In the genomic region with DNA sequence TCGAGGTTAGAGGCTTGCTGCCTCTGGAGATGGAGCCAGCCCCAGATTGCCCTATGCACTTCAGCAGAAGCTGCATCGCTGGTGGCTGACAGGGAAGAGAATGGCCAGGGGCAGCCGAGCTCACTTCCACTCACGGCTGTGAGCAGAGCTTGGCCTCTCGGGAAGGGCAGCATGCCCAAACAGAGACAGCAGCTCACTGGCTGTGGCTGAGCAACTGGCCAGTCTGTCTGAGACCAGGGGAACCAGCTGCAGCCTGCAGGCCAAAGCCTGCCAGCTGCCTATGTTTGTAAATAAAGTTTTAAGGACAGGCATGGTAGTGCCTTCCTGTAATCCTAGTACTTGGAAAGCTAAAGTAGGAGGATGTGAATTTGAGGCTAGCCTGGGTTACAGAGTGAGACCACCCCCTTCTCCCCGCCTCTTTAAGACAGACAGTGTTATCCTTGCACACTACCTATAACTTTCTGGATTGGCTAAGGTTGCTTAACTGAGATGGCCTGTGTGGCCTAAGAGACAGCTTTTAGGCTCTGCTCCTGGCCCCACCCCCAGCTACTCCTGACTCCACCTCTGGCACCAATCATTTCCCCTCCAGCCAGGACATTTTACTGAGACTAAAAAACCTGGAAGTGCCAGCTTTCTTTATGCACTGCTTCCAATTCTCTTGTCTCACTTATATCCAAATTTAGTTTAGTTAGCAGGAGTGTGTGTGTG, we compare ENCODE assay signal across 10 mouse cellular contexts. TPM values are rescaled to one million over a fixed set of nuclear protein-coding genes. Genes with fewer than 3 reads are reported as not detected.
DNase-seq lines count a peak whose midpoint lies in the region; ATAC-seq and TF ChIP-seq lines count a peak whose summit lies in the region.
"Had no signal": no experiment of that assay in that cellular context is flagged by ENCODE, and none has a peak within 500 bp of the region (broad histone marks: within the 10 kb centered on the region; RNA-seq: fewer than 3 reads in every experiment).

No protein-coding gene starts in this region.

- 52% methylated on average over 6 of the region's 6 CpGs for WGBS in midbrain, postnatal 0 days
- WGBS in midbrain, embryonic 15.5 days = 58% methylated on average over 6 of the region's 6 CpGs
- 77% methylated on average over 6 of the region's 6 CpGs for WGBS in forebrain, embryonic 11.5 days

- no peak overlapping the region for H3K4me3 ChIP-seq in midbrain, postnatal 0 days (ENCODE audit: low read depth, low read length)
- no peak overlapping the region for H3K4me3 ChIP-seq in midbrain, embryonic 15.5 days
- H3K4me3 ChIP-seq in forebrain, embryonic 11.5 days (ENCODE audit: low read depth, low read length) = no peak overlapping the region

- no peak for DNase-seq in frontal cortex, postnatal 25 days (ENCODE audit: low spot score in 2 of 2)
- peak; percentile 39 for DNase-seq in midbrain, postnatal 0 days (ENCODE audit: low spot score)
- DNase-seq in kidney, postnatal 36 days = peak; percentile 47 to 71
- no peak for DNase-seq in thymus, adult 18-20 months
- no peak for DNase-seq in ovary, postnatal 36 days (ENCODE audit: low spot score)
- DNase-seq in forebrain, embryonic 11.5 days (ENCODE audit: low spot score) = no peak
- DNase-seq: spleen, adult 18-20 months had no signal

- TF ChIP-seq CTCF in midbrain, postnatal 0 days (IDR thresholded peaks at IDR 0.05) = no peak

- H3K4me2 ChIP-seq in midbrain, postnatal 0 days (ENCODE audit: low read depth, low read length, poor library complexity, severe bottlenecking) = no peak overlapping the region
- no peak overlapping the region for H3K4me2 ChIP-seq in midbrain, embryonic 15.5 days
- H3K4me2 ChIP-seq in forebrain, embryonic 11.5 days (ENCODE audit: low read depth, low read length, severe bottlenecking) = no peak overlapping the region

- H3K9me3 ChIP-seq in midbrain, postnatal 0 days (ENCODE audit: low read length) = no peaks in the 10 kb centered on the region
- no peaks in the 10 kb centered on the region for H3K9me3 ChIP-seq in midbrain, embryonic 15.5 days
- no peaks in the 10 kb centered on the region for H3K9me3 ChIP-seq in forebrain, embryonic 11.5 days (ENCODE audit: control insufficient read depth, low read length)

- H3K27ac ChIP-seq in midbrain, postnatal 0 days (ENCODE audit: low read depth, low read length) = no peak overlapping the region
- no peak overlapping the region for H3K27ac ChIP-seq in midbrain, embryonic 15.5 days
- no peak overlapping the region for H3K27ac ChIP-seq in forebrain, embryonic 11.5 days (ENCODE audit: low read depth, low read length)
- H3K27ac ChIP-seq: liver, embryonic 14.5 days had no signal

- H3K9ac ChIP-seq in midbrain, postnatal 0 days (replicated peaks; ENCODE audit: low read length, poor library complexity, severe bottlenecking) = no peak overlapping the region
- no peak overlapping the region for H3K9ac ChIP-seq in midbrain, embryonic 15.5 days
- H3K9ac ChIP-seq in forebrain, embryonic 11.5 days (ENCODE audit: low read length) = no peak overlapping the region
- H3K9ac ChIP-seq: liver, embryonic 14.5 days had no signal

- peak; percentile 21; the same call in 1 of the 2 replicates for ATAC-seq in frontal cortex, adult (ENCODE audit: low TSS enrichment)
- ATAC-seq in midbrain, postnatal 0 days (ENCODE audit: low FRiP score) = no peak
- ATAC-seq in midbrain, embryonic 15.5 days (replicated peaks) = no peak
- ATAC-seq in forebrain, embryonic 11.5 days (replicated peaks; ENCODE audit: low FRiP score) = no peak

- 0 out of 2 replicates have a peak, but pooled peaks cover 2% of the 10 kb centered on the region for H3K36me3 ChIP-seq in midbrain, postnatal 0 days (ENCODE audit: insufficient read depth, low read length)
- no peaks in the 10 kb centered on the region for H3K36me3 ChIP-seq in midbrain, embryonic 15.5 days (replicated peaks)
- H3K36me3 ChIP-seq in forebrain, embryonic 11.5 days (ENCODE audit: control insufficient read depth, insufficient read depth, low read length) = no peaks in the 10 kb centered on the region

- no peaks in the 10 kb centered on the region for H3K27me3 ChIP-seq in midbrain, postnatal 0 days (ENCODE audit: insufficient read depth, low read length)
- H3K27me3 ChIP-seq in midbrain, embryonic 15.5 days (replicated peaks) = no peaks in the 10 kb centered on the region
- H3K27me3 ChIP-seq in forebrain, embryonic 11.5 days (ENCODE audit: control insufficient read depth, insufficient read depth, low read length) = no peaks in the 10 kb centered on the region

- peaks cover 20% of the 10 kb centered on the region for H3K4me1 ChIP-seq in midbrain, postnatal 0 days (ENCODE audit: insufficient read depth, low read length)
- peaks cover 37% of the 10 kb centered on the region for H3K4me1 ChIP-seq in midbrain, embryonic 15.5 days
- H3K4me1 ChIP-seq in forebrain, embryonic 11.5 days (replicated peaks; ENCODE audit: control insufficient read depth, insufficient read depth, low read length) = peaks cover 16% of the 10 kb centered on the region; the same call in 1 of the 2 replicates

RNA-seq across cellular contexts. Expression of a gene that starts 11.5 kb away (rescaled TPM):
- 28.0 and 30.0 TPM in 2 replicates for total RNA-seq in midbrain, postnatal 0 days (2014; rRNA removed)
- 4.9 and 7.1 TPM in 2 replicates for polyA plus RNA-seq in midbrain, postnatal 0 days (2015; fragmentation: Nextera tagmentation; extraction: Ambion mirVana)
- polyA plus RNA-seq in midbrain, embryonic 15.5 days (2015; fragmentation: Nextera tagmentation; extraction: Ambion mirVana) = 6.9 and 8.1 TPM in 2 replicates
- 5.0 and 6.1 TPM in 2 replicates for polyA plus RNA-seq in forebrain, embryonic 11.5 days (2014; fragmentation: Nextera tagmentation; extraction: Ambion mirVana)

RNA-seq across cellular contexts. Expression of a gene that starts 50.9 kb away (rescaled TPM):
- 11.5 and 15.3 TPM in 2 replicates for total RNA-seq in midbrain, postnatal 0 days (2014; rRNA removed)
- 6.6 and 7.1 TPM in 2 replicates for polyA plus RNA-seq in midbrain, postnatal 0 days (2015; fragmentation: Nextera tagmentation; extraction: Ambion mirVana)
- 13.7 and 14.2 TPM in 2 replicates for polyA plus RNA-seq in midbrain, embryonic 15.5 days (2015; fragmentation: Nextera tagmentation; extraction: Ambion mirVana)
- 12.8 and 13.1 TPM in 2 replicates for polyA plus RNA-seq in forebrain, embryonic 11.5 days (2014; fragmentation: Nextera tagmentation; extraction: Ambion mirVana)

Comparison
In these comparisons a context has a peak if more than half of its experiments do, and no peak if none do; other contexts are left out.
1. DNase-seq: peak in midbrain, postnatal 0 days (single experiment) and kidney, postnatal 36 days (2 of 2); none in frontal cortex, postnatal 25 days (0 of 2), thymus, adult 18-20 months (0 of 2), ovary, postnatal 36 days (single experiment) and forebrain, embryonic 11.5 days (single experiment).